Mouse (Mus musculus) heart, postnatal 0 days (tissue): ENCODE results near the gene Col9a3.

Experiments used
- CTCF ChIP-seq: IDR thresholded peaks from 2 replicates; pipeline ENCODE4 v1.5.1; 2016; ENCODE audit warnings: antibody characterized with exemption, control low read depth, low read depth
- EP300 ChIP-seq: IDR thresholded peaks from 2 replicates; pipeline ENCODE4 v1.6.1; 2016; ENCODE audit warnings: antibody characterized with exemption, low read depth

DNA sequence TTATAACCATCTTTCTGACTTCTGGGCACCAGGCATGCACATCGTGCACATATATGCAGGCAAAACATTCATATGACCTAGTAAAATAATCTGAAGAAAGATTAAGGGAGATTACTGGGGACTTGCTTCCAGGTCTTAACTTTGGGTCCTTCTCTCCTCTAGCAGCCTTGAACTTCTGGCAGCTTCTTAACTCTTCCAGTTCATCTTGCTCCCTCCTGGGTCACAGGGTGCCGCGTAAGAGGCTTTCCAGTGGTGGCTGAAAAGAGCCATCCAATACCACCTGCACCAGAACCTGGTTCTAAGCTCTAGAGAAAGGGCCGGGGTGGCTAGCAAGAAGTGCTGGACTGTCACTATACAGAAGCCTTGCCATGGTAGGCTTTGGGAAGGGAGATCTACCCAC is at the start of gene Col9a3:
- TF ChIP-seq CTCF (no peak), EP300 (no peak)
